Mouse (Mus musculus) bone marrow macrophage, adult 2 months (primary cell): ENCODE data around the gene Gm40460.

Experiments
- CTCF ChIP-seq: IDR thresholded peaks from 2 replicates; pipeline ENCODE4 v1.5.1; 2012; ENCODE audit warnings: low read depth, mild to moderate bottlenecking, low read length, moderate library complexity
- POLR2A ChIP-seq: IDR thresholded peaks from 2 replicates; pipeline ENCODE4 v1.6.1; 2012; ENCODE audit warnings: mild to moderate bottlenecking, low read depth, low read length, borderline replicate concordance

- TF ChIP-seq CTCF = no peak
- TF ChIP-seq POLR2A = no peak
Observed at GRCm38 (mm10) chr7:142284023-142284591, 43.2 kb upstream of the Gm40460 start.
